8 mouse cellular contexts compared by ENCODE assay signal in the genomic region with DNA sequence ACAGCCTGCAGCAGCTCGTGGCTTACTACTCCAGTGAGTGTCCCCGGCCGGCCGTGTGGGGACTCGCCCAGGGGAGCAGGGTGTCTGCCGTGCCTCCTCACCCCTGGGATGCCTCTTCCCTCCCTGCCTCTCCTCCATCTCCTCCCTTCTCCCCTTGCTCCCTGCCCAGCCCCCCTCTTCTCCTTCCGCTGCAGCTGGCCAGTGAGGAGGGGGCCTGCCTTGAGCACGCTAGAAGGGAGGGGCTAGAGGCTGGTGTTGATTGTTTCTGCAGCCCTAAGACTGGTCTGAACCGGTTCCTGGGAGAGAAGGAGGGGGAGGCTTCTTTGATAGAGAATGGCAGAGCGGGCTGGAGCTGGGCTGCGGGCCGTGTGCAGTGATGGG. TPM values are rescaled to one million over a fixed set of nuclear protein-coding genes. Genes with fewer than 3 reads are reported as not detected.
DNase-seq lines count a peak whose midpoint lies in the region; ATAC-seq lines count a peak whose summit lies in the region.

No protein-coding gene starts in this region.

- DNase-seq in frontal cortex, adult 2 months (ENCODE audit: extremely low spot score in 1 of 2, low spot score in 1 of 2), result peak; percentile 28 to 39
- no peak for DNase-seq in lung, postnatal 36 days
- peak; percentile 29 for DNase-seq in heart, postnatal 4 days
- no peak for DNase-seq in thymus, postnatal 36 days

- WGBS in lung, embryonic 15.5 days, result 13% methylated on average over 12 of the region's 12 CpGs
- WGBS in midbrain, embryonic 13.5 days, result 2% methylated on average over 12 of the region's 12 CpGs

- peak overlapping the region; percentile 33 for H3K4me2 ChIP-seq in lung, embryonic 15.5 days
- H3K4me2 ChIP-seq in midbrain, embryonic 13.5 days (replicated peaks), result peak overlapping the region; percentile 45

- H3K4me3 ChIP-seq in lung, embryonic 15.5 days, result no peak overlapping the region
- peak overlapping the region; percentile 11; the same call in 1 of the 2 replicates for H3K4me3 ChIP-seq in midbrain, embryonic 13.5 days (replicated peaks)

- no peaks in the 10 kb centered on the region for H3K9me3 ChIP-seq in lung, embryonic 15.5 days
- no peaks in the 10 kb centered on the region for H3K9me3 ChIP-seq in midbrain, embryonic 13.5 days

- H3K4me1 ChIP-seq in lung, embryonic 15.5 days, result peaks cover 44% of the 10 kb centered on the region
- H3K4me1 ChIP-seq in midbrain, embryonic 13.5 days (replicated peaks), result peaks cover 78% of the 10 kb centered on the region

- no peaks in the 10 kb centered on the region for H3K27me3 ChIP-seq in lung, embryonic 15.5 days
- H3K27me3 ChIP-seq in midbrain, embryonic 13.5 days, result no peaks in the 10 kb centered on the region

- H3K36me3 ChIP-seq in lung, embryonic 15.5 days, result peaks cover 55% of the 10 kb centered on the region
- H3K36me3 ChIP-seq in midbrain, embryonic 13.5 days, result peaks cover 62% of the 10 kb centered on the region

- no peak for ATAC-seq in frontal cortex, adult (ENCODE audit: low TSS enrichment)
- ATAC-seq in lung, embryonic 15.5 days (ENCODE audit: borderline replicate concordance, extremely low read depth, low FRiP score, low TSS enrichment), result peak; percentile 91
- ATAC-seq in midbrain, embryonic 13.5 days, result peak; percentile 96
- ATAC-seq in granulocyte monocyte progenitor cell, adult 5-6 weeks (replicated peaks; ENCODE audit: poor library complexity, severe bottlenecking), result no peak

- peak overlapping the region; percentile 20; the same call in 1 of the 2 replicates for H3K9ac ChIP-seq in lung, embryonic 15.5 days
- peak overlapping the region; percentile 75 for H3K9ac ChIP-seq in midbrain, embryonic 13.5 days (replicated peaks)

- H3K27ac ChIP-seq in lung, embryonic 15.5 days, result peak overlapping the region; percentile 90
- peak overlapping the region; percentile 100 for H3K27ac ChIP-seq in midbrain, embryonic 13.5 days

RNA-seq across cellular contexts. Expression of a gene that starts 46.5 kb away (rescaled TPM):
- 82.0 and 91.2 TPM in 2 replicates for polyA plus RNA-seq in frontal cortex, adult 2 months (2012; rRNA removed)
- 24.0 and 24.8 TPM in 2 replicates for polyA plus RNA-seq in lung, embryonic 15.5 days (2015; fragmentation: Nextera tagmentation; extraction: Ambion mirVana)
- total RNA-seq in heart, postnatal 4 days (2021), result 10 to 100 TPM; 11.8 to 13.7 TPM
- 31.6 and 39.1 TPM in 2 replicates for polyA plus RNA-seq in midbrain, embryonic 13.5 days (2015; fragmentation: Nextera tagmentation; extraction: Ambion mirVana)
- total RNA-seq in granulocyte monocyte progenitor cell, adult 5-6 weeks (2014; fragmentation: Nextera tagmentation), result 0.49 and 0.90 TPM in 2 replicates
- total RNA-seq in granulocyte monocyte progenitor cell, adult 5-6 weeks (2017), result 0.22 TPM in 1 of 2 replicates, not detected in the other

Comparison
In these comparisons a context has a peak if more than half of its experiments do, and no peak if none do; other contexts are left out.
1. DNase-seq: peak in frontal cortex, adult 2 months (2 of 2) and heart, postnatal 4 days (single experiment); none in lung, postnatal 36 days (single experiment) and thymus, postnatal 36 days (0 of 2).
2. ATAC-seq: peak in lung, embryonic 15.5 days (single experiment) and midbrain, embryonic 13.5 days (single experiment); none in frontal cortex, adult (single experiment) and granulocyte monocyte progenitor cell, adult 5-6 weeks (single experiment).